Mouse (Mus musculus): Measurements from ENCODE around the gene Plekhd1.
A peak's percentile ranks its signal among the peaks of the same experiment; 100 is the strongest.

The Plekhd1 gene

DNA sequence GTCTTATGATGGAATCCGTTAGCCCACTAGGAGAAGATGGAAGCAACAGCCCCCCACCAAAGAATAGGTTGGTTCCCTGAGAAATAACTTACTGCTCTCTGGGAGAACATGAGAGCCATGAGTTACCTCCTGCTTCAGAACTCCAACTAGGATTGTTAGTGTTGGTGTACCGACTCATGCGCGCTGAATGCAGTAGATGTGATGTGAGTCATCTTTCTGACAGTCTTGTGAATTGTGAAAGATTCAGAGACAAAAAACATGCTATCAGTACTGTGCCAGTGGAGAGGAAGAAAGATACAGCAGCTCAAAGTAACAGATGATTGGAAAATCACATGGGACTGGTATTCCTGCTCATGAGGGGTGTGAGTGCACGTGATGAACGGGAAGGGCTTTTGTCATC is 59.2 kb downstream of the Plekhd1 start:
- no peak for DNase-seq (ENCODE audit: low read depth)

GRCm38 (mm10) chr12:80757751-80758558 is 65.6 kb downstream of the Plekhd1 start:
- no peak for DNase-seq (ENCODE audit: low read depth)

DNA sequence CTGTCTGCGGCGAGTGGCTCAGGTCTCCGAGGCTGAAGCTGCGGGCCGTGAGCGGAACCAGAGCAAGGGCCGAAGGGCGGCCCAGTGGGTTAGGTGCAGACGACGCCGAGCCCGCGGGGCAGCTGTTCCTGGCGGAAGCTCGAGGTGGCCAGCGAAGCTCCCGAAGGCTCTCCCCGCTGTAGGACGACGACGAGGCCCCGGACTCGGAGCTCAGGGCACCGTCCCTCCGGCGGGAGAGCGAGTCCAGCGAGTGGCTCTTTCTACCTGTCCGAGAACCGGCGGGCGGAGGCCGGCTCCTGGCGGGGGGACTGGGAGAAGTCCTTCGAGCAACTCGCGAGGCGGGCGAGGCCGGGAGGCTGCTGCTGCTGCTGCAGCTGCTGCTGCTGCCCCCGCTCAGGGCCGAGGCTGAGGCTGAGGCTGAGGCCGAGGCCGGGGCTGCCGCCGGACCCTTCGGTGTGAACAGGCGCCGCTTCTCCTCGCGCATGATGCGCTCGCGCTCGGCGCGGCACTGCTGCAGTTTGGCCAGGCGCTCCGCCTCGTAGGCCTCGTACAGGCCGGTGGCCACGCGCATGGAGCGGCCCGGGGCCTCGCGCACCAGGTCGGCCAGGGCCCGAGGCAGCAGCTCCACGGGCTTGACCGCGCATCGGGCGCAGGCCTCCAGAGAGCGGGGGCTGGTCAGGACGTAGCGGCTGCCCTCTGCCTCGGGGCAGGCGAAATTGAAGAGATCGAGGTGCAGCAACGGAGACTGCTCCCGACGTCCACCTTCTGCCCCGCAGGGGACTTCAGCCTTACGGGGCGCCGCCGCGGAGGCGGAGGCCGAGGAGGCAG is 66.4 kb downstream of the Plekhd1 start:
- no peak for DNase-seq (ENCODE audit: low read depth)

GRCm38 (mm10) chr12:80759387-80759712 is 67.0 kb downstream of the Plekhd1 start:
- no peak for DNase-seq (ENCODE audit: low read depth)

GRCm38 (mm10) chr12:80759713-80760395 is 67.5 kb downstream of the Plekhd1 start:
- DNase-seq (ENCODE audit: low read depth): no peak

DNA sequence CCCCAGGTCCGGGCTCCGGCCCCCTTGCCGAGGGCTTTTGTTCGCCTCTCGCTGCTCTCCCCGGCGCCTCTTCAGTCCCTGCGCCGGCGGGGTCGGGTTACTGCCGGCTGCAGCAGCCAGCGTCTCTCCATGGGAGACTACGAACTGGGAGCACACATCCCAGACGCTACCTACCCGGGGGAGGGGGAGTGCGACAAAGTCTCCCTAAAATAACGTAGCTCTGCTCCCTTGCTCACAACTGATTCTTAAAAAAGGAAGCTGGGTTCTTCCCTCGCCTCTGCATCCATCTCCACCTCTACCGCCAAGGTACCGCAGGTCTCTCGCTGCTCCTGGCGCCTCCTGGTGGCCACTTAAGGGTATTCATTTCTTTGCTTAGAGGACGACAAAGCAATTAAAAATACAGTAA is 68.0 kb downstream of the Plekhd1 start, which contains the start of gene Ccdc177:
Gene Ccdc177 (minus strand): TSS at position 292 of the 406 bp plus-strand sequence.
- peak; percentile 72 for DNase-seq (ENCODE audit: low read depth)

GRCm38 (mm10) chr12:80762982-80763381 is 70.6 kb downstream of the Plekhd1 start:
- no peak for DNase-seq (ENCODE audit: low read depth)

DNA sequence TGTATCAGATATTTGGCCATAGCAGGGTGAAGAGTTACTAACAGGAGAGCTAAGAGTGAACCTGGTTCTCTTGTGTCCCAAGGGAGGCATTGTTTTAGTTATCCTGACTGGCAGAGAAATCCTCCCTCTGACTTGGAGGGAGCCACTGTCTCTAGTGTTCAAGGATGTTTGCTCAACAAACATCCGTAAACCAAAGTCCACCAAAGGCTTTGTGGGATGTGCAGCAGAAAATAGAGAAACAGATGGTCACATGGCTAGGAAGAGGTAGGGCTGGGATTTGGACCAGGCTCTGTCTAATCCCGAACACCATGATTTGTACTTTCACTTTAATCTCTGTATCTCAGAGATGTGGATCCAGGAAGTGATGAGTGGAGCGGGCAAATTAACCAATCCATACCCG is 71.7 kb downstream of the Plekhd1 start:
- no peak for DNase-seq (ENCODE audit: low read depth)

- DNase-seq (ENCODE audit: low read depth): peak; percentile 79
These were observed 77.3 kb downstream of the Plekhd1 start for GRCm38 (mm10) chr12:80769697-80770096.

Measured in c-Kit-positive CD71-negative TER-119-negative erythroid progenitor cells, embryonic 14.5 days (primary cell).